Mouse (Mus musculus) limb, embryonic 10.5 days (tissue): ENCODE measurements at regions not wholly inside any gene's neighbourhood (a gene's known extent, or its start where the extent isn't known, plus 50 kb on each side); places are given as distances from the start of the nearest gene placed in this dataset.

Source experiments
- DNase-seq: peaks from one replicate; pipeline ENCODE4 v3.0.0-alpha.2; 2017; ENCODE audit warnings: low spot score
- H3K27ac ChIP-seq: fragments of 300-500 bp; sonication (generic); 2 replicates; pipeline ENCODE4 v1.5.1; 2016; ENCODE audit warnings: mild to moderate bottlenecking
- H3K27me3 ChIP-seq: fragments of 300-500 bp; sonication (generic); 2 replicates; pipeline ENCODE4 v1.6.1; 2016; ENCODE audit warnings: low read depth, mild to moderate bottlenecking; ENCODE audit not compliant: poor library complexity, severe bottlenecking
- H3K36me3 ChIP-seq: fragments of 300-500 bp; sonication (generic); 2 replicates; pipeline ENCODE4 v1.6.1; 2016; ENCODE audit warnings: mild to moderate bottlenecking, moderate library complexity
- H3K4me1 ChIP-seq: fragments of 300-500 bp; sonication (generic); 2 replicates; pipeline ENCODE4 v1.6.1; 2016
- H3K4me3 ChIP-seq: fragments of 300-500 bp; sonication (generic); 2 replicates; pipeline ENCODE4 v1.5.1; 2016; ENCODE audit warnings: mild to moderate bottlenecking, moderate library complexity
- H3K9me3 ChIP-seq: fragments of 300-500 bp; sonication (generic); replicated peaks from 2 replicates; pipeline ENCODE4 v1.6.1; 2016; ENCODE audit warnings: mild to moderate bottlenecking
- WGBS: fragments of 180-500 bp; shearing (Covaris S2); methylation state at CpG from one replicate; pipeline ENCODE4 v1.1.7; 2016; 5-methylcytosine and 5-hydroxymethylcytosine counted together

GRCm38 (mm10) chr7:90062874-90063273 lies 67.1 kb upstream of the Picalm start:
- 86% methylated on average over 9 of the region's 9 CpGs for WGBS
- no peaks in the 10 kb centered on the region for H3K36me3 ChIP-seq
- H3K4me1 ChIP-seq: peaks cover 14% of the 10 kb centered on the region
- DNase-seq: no peak
- no peak overlapping the region for H3K4me3 ChIP-seq
- H3K27me3 ChIP-seq: no peaks in the 10 kb centered on the region
- no peak overlapping the region for H3K27ac ChIP-seq
- H3K9me3 ChIP-seq: no peaks in the 10 kb centered on the region

GRCm38 (mm10) chr7:90064198-90064597 lies 65.8 kb upstream of the Picalm start:
- Histone ChIP-seq H3K27ac (no peak overlapping the region), H3K36me3 (no peaks in the 10 kb centered on the region), H3K27me3 (no peaks in the 10 kb centered on the region), H3K4me1 (peaks cover 14% of the 10 kb centered on the region), H3K9me3 (no peaks in the 10 kb centered on the region), H3K4me3 (no peak overlapping the region)
- no peak for DNase-seq
- WGBS: 98% methylated on average over 1 of the region's 1 CpGs

- DNase-seq: no peak
- no peaks in the 10 kb centered on the region for H3K27me3 ChIP-seq
- 54% methylated on average over 9 of the region's 9 CpGs for WGBS
- H3K4me1 ChIP-seq: peaks cover 2% of the 10 kb centered on the region; the same call in 1 of the 2 replicates
- H3K36me3 ChIP-seq: no peaks in the 10 kb centered on the region
- no peaks in the 10 kb centered on the region for H3K9me3 ChIP-seq
- no peak overlapping the region for H3K27ac ChIP-seq
- no peak overlapping the region for H3K4me3 ChIP-seq
Observed at GRCm38 (mm10) chr7:90065269-90065955, 64.6 kb upstream of the Picalm start.

- WGBS: 91% methylated on average over 5 of the region's 5 CpGs
- no peaks in the 10 kb centered on the region for H3K36me3 ChIP-seq
- H3K27ac ChIP-seq: no peak overlapping the region
- H3K9me3 ChIP-seq: no peaks in the 10 kb centered on the region
- H3K4me1 ChIP-seq: no peaks in the 10 kb centered on the region
- H3K27me3 ChIP-seq: no peaks in the 10 kb centered on the region
- no peak overlapping the region for H3K4me3 ChIP-seq
- DNase-seq: no peak
Observed at GRCm38 (mm10) chr7:90066275-90066674, 63.7 kb upstream of the Picalm start.

GRCm38 (mm10) chr7:90067961-90068665 lies 61.9 kb upstream of the Picalm start:
- no peak for DNase-seq
- H3K9me3 ChIP-seq: no peaks in the 10 kb centered on the region
- H3K27me3 ChIP-seq: no peaks in the 10 kb centered on the region
- no peaks in the 10 kb centered on the region for H3K36me3 ChIP-seq
- no peaks in the 10 kb centered on the region for H3K4me1 ChIP-seq
- H3K27ac ChIP-seq: no peak overlapping the region
- WGBS: 90% methylated on average over 3 of the region's 3 CpGs
- H3K4me3 ChIP-seq: no peak overlapping the region

GRCm38 (mm10) chr7:90070267-90070666 lies 59.7 kb upstream of the Picalm start:
- Histone ChIP-seq H3K4me1 (no peaks in the 10 kb centered on the region), H3K4me3 (no peak overlapping the region), H3K36me3 (no peaks in the 10 kb centered on the region), H3K27me3 (no peaks in the 10 kb centered on the region), H3K27ac (no peak overlapping the region), H3K9me3 (no peaks in the 10 kb centered on the region)
- 84% methylated on average over 7 of the region's 7 CpGs for WGBS
- no peak for DNase-seq

GRCm38 (mm10) chr7:90073865-90074264 lies 56.1 kb upstream of the Picalm start:
- Histone ChIP-seq H3K27me3 (no peaks in the 10 kb centered on the region), H3K27ac (no peak overlapping the region), H3K4me1 (no peaks in the 10 kb centered on the region), H3K9me3 (no peaks in the 10 kb centered on the region), H3K4me3 (no peak overlapping the region), H3K36me3 (no peaks in the 10 kb centered on the region)
- WGBS: 88% methylated on average over 5 of the region's 5 CpGs
- DNase-seq: no peak

GRCm38 (mm10) chr7:90074592-90074991 lies 55.4 kb upstream of the Picalm start:
- DNase-seq: no peak
- H3K9me3 ChIP-seq: no peaks in the 10 kb centered on the region
- no peak overlapping the region for H3K27ac ChIP-seq
- no peaks in the 10 kb centered on the region for H3K4me1 ChIP-seq
- H3K36me3 ChIP-seq: no peaks in the 10 kb centered on the region
- H3K4me3 ChIP-seq: no peak overlapping the region
- 83% methylated on average over 2 of the region's 2 CpGs for WGBS
- H3K27me3 ChIP-seq: no peaks in the 10 kb centered on the region

GRCm38 (mm10) chr7:90077565-90077964 lies 52.4 kb upstream of the Picalm start:
- Histone ChIP-seq H3K4me3 (no peak overlapping the region), H3K4me1 (no peaks in the 10 kb centered on the region), H3K27me3 (no peaks in the 10 kb centered on the region), H3K27ac (no peak overlapping the region), H3K9me3 (no peaks in the 10 kb centered on the region), H3K36me3 (no peaks in the 10 kb centered on the region)
- no peak for DNase-seq
- WGBS: 88% methylated on average over 2 of the region's 2 CpGs

- DNase-seq: no peak
- Histone ChIP-seq H3K9me3 (no peaks in the 10 kb centered on the region), H3K27me3 (no peaks in the 10 kb centered on the region), H3K4me3 (no peak overlapping the region), H3K36me3 (no peaks in the 10 kb centered on the region), H3K27ac (no peak overlapping the region), H3K4me1 (no peaks in the 10 kb centered on the region)
- WGBS: 69% methylated on average over 7 of the region's 7 CpGs
Observed at GRCm38 (mm10) chr7:90080083-90080772, 49.8 kb upstream of the Picalm start.
